Mouse (Mus musculus) retina, adult 2 months (tissue): ENCODE data around the gene Ccnyl1.

Experiments used
- DNase-seq: peaks from one replicate; pipeline ENCODE4 v3.0.0-alpha.2; 2012; ENCODE audit warnings: low read depth, low spot score

The Ccnyl1 gene

DNA sequence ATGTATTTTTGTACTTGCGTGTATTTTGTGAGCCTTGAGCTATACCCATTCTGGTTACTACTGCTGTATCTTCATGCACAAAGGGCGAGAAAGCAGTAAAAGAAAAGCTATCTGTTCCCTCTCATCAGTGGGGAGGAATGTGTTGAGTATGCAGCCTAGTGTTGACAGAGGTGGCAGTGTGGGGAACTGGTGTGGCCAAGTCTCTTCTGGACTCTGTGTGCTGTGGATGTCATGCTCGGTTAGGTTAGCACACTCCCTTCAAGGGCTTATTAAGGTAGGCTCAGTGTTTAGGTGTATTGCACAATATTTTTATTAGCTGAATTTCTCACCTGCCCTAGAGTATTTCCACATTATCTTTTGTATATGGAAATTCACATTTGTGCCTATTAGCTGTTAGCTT lies 11.5 kb downstream of the Ccnyl1 start:
- DNase-seq: no peak

DNA sequence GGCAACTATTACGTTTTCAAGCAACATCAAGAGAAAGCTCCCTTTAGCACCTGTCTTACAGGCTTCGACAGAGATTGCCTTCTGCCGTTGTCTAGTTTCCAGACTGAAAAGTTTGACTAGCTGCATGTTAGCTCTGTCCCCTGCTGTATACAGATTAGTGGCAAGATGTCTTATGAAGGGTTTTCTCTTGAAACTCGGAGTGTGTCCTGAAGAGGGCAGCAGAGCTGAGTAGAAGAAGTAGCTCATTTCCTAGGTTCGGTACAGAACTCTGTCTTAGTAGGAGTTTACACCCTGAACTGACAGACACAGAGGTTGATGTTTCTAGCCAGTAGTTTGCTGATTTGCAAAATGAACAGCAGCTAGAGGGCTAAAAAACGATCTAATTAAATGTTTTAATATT lies 15.0 kb downstream of the Ccnyl1 start:
- no peak for DNase-seq

DNA sequence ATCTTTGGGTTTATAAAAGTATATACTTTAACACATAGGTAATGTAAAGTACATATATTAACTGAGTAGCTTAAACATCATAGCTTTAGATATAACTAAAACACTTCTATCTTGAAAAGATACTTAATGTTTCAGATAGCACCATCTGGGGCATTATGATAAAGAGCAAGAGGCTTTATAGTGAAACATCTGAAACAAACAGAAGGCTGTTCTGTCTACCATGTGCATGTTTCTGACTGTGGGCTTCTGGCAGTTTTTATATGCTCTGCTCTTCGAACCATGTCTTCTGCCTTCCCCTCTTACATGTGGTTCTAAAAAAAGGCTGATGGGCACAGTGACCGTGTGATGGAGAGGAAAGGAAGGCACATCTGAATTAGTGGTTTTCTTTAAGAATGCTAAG lies 16.4 kb downstream of the Ccnyl1 start:
- DNase-seq: no peak

DNA sequence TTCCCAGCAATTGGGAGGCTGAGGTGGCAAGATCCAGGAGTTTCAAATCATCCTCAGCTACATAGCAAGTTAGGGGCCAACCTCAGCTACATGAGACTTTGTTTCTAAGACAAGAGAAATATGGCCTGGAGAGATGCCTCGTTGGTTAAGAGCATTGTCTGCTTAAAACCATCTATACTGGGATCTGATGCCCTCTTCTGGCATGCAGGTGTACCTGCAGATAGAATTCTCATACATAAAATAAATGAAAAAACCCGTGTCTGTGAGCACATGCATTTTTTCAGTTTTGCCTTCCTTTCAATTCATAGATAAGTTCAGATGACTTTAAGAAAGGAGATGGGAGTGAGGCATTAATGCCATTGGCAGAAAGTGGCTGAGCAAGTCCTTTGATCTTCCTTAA lies 19.6 kb downstream of the Ccnyl1 start:
- no peak for DNase-seq

DNA sequence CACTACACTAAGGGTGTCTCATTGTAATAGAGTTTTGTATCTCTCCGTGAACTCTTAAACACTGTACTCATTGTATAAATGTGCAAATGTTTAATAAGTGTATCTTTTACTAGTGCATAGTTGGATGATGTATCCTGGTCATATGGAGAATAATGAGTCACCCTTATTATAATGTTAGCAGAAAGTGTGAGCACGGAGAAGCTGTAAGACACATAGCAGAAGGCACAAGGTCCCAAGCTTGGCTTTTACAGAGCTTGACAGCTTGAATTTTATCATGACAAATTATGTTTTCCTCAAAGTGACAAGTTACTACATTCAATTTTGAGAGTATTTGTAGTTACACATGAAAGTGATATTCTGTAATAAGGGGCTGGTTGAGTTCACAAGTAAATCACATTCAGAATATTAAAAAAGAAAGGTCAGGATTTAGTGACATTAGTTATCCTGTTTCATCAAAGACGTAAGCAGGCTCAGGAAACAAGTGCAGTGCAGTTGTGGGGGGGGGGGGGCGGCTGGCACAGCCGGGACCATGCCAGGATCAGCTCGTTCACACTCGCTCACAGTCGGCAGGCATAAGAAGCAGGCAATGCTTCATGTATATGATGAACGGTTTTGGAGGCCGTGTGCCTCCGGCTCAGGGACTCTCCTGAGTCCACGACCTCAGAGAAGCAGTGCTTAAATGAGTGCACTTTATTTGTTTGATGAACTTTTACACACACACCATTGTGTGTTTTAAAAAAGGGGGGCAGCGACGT lies 21.9 kb downstream of the Ccnyl1 start:
- no peak for DNase-seq

DNA sequence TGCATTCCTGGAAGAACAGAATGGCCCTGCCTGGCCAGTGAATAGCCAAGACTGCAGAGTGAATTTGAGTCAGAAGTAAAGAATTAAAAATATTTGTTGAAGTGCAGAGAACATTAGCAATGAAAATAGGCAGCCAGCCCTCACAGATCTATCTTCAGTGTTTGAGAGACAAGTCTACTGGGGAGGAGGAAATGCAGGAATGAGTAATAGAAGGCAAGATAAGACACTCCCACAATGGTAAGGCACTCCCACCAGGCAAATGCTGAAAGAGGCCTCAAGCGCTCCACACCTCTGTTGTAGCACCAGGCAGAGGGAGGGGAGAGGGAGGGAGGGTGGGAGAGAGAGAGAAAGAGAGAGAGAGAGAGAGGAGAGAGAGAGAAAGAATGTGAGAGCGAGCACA lies 25.2 kb downstream of the Ccnyl1 start:
- DNase-seq: no peak

DNA sequence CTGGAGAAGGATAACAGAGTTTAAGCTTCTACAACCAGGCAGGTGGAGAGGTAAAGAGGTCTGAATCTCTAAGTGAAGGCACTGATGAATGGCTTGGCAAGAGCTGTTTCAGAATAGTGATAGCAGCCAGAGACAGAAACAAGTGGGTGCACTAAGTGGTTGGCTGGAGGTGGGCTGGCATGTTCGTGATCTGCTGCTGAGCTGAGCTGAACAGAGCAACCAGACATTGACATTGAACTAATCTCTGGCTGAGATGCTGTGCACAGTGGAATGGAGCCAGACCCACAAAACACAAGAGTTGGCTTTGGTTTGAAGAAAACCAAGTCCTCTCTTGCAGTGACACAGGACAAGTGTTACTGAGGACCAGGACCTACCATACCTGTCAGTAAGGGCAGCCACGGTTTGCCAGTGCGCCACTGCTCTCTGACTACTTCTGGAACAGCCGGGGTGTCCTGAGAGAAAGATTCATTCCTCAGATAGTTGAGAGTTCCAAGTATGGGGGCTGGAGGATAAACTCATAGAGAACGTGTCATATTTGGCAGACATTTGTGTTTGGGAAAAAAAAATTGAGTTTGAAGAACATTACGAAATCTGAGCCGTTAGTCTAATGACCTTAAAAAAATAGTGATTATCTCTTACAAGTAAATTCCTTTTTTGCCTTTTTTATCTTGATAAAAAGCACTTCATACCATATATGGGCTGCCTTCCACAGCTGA lies 26.5 kb downstream of the Ccnyl1 start:
- no peak for DNase-seq

DNA sequence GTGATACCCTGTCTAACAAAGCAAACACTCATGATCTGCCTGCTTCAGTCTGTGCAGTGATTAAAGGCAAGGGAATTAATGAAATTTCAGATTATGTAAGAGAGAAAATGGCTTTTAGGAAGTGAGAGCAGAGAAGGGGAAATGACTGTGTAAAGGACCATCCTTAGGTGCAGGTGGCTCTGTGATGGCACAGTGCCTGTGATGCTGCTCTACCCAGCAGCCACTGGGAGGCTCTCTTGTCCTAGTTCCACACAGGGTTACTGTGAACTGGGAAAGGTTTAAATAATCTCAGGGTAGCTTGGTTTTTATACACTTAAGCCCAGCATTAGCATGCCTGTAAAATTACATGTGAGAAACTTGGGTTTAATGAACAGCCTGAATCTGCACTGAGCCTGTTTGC lies 27.2 kb downstream of the Ccnyl1 start:
- DNase-seq: no peak

DNA sequence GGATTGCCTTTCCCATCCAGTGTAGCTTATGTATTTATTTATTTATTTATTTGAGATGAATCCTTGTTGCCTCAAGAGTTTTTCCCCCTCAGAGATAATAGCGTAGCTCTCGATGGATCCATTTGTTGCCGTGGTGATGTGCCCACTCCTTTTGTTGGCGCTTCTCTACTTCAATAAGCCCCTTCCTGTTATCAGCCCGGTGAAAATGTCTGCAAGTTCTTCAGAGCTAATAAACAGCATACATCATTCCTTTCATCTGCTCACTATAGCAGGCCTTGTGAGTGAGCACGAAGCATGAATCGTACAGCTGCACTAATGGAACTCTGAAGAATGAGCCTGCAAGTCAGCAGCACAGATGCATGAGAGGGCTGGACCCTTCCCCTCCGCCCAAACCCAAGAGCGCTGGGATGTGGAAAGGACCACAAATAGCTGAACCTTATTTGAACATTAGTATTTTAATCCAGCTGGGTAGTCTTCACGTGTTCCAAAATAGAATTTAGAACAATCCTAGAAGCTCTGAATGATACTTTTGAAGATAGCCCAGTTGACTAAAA lies 30.9 kb downstream of the Ccnyl1 start:
- DNase-seq: no peak

DNA sequence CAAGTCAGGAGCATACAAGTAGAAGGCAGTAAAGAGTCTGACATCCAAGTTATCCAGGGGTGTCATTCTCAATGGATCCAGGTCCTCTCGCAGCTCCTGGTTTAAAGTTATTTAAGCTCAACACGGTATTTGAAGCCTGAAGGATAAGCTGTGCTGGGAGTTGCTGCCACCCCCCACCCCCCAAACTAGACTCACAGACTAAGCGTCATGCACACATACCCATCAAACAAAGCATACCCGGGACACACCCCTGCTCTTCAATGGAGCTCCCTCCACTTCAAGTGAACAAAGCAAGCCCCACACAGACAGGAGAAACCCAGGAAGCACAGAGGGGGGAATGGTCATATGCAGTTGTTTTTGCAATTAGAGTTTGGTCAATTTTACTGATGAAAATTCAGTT lies 39.8 kb downstream of the Ccnyl1 start:
- DNase-seq: no peak

DNA sequence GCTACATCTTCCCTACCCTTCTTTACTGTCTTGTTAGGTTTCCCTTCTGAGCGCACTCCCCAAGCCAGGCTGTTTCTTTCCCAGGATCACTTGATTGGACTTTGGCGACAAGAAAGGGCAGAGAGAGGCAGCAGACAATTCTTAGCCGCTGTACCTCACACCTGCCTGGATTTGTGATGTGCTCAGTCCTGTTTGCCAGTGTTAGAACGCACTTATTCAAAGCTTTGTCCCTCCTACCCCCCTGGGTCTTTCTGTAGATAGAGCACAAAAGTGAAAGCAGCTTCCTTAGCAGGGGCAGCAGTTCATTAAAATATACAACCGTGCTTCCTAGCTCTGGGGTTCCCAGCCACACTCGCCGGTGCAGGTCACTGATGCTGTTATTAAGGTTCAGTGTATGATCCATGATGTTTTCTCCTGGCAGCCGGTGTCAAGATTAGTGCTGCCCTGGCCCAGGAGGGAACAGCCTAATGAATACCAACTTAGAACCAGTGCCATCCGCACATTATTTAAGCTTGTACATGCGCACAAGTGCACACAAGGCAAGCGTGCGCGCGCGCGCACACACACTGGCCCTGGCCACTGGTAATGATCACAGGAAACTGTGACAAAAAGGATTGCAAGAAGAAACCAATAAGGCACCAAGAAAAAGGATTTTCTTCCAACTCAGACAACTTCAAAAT lies 41.2 kb downstream of the Ccnyl1 start:
- no peak for DNase-seq

DNA sequence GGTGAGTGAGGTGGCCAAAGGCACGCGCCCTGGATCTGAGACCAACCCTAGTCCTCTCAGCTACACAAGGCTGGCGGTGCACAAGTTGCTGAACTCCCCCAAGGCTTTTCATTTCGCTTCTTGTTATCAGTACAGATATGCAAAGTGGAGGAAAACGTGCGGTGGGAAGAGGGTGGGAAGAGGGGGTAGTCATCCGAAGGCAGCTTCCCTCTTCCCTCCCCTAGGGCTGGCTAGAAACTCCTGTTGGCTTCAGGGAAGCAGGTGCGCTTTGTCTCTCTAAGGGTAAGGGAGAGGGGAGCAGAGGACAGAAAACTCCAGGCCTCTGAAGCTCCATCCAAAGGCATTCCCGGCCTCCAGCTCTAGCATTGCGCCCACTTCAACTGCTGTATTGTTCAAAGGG lies 41.9 kb downstream of the Ccnyl1 start:
- DNase-seq: no peak

DNA sequence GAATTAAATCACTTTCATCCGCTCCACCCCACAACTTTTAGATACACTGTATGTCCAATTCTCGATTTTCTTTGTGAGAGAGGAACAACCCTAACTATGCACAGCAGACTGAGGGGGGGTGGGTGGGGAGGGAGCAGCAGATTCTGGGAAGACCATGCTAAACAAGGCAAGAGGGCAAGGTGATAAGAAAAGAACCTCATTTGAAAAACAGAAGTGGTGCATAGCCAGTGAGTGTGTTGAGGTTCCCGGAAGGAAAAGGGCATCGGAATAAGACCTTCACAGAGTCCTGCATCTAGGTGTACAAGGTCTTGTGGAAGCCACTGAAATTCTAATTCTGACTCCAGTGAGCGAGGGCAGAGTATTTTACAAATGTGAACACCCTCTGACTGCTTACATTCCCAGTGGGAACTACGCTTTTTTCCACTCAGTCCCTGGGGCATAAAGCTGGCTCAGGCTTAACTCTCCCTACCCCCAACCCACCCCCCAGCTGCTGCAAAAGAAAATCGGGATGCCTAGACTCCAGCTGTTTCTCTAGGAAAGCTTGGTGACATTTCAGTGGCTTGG lies 42.5 kb downstream of the Ccnyl1 start:
- no peak for DNase-seq

DNA sequence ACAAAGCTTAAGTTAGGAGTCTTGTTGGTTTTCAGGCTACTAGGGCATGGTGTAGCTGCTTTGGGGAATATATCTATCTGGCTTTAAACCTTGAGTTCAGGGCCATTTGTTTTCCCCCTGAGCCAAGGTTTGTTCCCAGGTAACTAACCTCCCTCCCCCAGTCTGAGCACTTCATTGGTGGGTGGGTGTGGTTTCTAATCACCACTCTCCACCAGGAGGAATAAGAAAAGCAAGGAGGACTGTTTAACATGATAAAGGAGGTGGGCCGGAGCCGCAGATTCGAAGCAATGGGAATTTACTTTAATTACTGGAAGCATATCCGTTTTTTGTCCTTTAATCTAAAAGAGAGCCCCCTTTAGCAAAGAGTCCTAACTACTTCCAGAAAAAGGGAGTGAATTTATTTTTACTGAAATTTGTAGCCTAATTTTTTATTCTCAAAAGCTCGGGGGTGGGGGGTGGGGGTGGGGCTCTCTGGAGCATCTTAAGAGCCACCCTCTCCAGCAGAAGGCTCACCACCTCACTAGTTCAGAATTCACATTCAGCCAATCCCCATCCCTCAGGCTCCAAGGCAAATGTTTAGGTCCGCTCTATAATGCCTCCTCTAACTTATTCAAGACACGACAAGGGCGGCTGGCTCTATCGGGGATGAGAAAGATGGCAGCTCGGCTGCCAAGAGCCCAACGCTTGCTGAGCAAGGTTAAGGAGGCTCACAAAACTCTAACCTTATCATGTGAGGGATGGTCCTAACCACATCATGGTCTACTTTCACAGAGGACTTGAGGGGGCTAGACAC lies 43.4 kb downstream of the Ccnyl1 start:
- DNase-seq: no peak

DNA sequence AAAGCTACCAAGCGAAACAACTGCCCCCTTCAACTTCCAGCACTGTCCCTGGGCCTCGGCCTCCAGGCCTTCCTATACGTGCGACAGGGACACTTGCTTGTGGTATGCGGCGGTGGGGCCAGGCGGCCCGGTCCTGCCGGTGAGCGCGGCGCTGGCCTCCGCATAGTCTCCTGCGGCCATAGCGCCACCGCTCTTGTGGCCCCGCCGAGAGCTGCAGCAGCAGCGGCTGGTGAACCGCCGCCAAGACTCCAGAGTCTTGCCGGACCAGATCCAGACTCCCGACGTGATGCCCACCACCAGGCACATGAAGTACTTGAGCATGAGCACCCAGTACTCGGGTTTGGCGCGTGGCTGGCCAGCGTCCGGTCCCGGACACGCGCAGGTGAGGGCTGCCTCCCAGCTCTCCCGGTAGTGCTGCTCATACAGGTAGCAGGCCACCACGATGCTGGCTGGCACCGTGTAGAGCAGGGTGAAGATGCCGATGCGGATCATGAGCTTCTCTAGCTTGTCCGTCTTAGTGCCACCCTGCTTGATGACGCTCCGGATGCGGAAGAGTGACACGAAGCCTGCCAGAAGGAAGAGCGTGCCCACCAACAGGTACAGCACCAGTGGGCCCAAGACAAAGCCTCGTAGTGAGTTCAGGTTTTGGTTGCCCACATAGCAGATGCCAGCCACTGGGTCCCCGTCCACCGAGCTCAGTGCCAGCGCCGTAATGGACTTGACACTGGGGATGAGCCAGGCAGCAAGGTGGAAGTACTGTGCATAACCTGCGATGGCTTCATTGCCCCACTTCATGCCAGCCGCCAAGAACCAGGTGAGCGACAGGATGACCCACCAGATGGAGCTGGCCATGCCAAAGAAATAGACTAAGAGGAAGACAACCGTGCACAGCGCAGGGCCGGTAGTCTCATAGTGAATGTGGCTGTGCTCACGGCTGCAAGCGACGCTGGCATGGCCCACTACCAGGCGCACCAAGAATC lies 44.8 kb downstream of the Ccnyl1 start:
- no peak for DNase-seq

DNA sequence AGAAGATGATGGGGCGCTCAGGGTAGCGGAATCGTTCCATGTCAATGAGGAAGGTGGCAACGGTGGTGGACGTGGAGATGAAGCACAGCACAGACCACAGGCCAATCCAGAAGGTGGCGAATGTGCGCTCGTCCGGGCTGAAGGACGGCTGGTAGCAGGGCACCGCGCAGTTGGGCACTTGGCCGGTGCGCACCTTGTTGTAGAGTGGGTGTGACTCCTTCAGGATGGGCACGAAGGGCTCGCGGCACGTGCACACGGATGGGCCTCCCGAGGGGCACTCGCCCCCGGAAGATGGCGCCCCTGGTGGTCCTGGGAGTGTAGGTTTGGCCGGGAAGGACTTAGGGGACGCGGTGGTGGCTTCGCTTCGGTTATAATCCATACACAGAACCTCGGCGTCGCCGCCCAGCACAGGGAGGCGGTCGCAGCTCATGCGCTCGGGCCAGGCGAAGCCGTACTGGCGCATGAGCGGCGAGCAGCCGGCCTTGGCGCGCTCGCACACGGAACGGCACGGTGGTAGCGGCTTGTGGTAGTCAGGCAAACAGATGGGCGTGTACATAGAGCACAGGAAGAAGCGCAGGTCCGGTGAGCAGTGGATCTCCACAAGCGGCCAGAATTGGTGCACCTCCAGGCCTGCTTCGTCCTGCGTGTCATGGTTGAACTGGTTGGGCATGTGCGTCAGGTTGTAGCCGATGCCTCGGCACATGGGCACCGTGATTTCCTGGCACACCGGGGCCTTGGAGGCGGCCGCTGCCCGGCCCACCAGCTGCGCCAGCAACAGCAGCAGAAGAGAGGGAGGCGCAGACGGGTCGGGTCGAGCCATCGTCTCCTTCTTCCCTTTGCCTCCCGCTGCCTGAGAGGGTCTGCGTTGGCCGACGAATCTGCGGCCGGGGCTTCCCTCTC lies 45.8 kb downstream of the Ccnyl1 start:
- DNase-seq: no peak

DNA sequence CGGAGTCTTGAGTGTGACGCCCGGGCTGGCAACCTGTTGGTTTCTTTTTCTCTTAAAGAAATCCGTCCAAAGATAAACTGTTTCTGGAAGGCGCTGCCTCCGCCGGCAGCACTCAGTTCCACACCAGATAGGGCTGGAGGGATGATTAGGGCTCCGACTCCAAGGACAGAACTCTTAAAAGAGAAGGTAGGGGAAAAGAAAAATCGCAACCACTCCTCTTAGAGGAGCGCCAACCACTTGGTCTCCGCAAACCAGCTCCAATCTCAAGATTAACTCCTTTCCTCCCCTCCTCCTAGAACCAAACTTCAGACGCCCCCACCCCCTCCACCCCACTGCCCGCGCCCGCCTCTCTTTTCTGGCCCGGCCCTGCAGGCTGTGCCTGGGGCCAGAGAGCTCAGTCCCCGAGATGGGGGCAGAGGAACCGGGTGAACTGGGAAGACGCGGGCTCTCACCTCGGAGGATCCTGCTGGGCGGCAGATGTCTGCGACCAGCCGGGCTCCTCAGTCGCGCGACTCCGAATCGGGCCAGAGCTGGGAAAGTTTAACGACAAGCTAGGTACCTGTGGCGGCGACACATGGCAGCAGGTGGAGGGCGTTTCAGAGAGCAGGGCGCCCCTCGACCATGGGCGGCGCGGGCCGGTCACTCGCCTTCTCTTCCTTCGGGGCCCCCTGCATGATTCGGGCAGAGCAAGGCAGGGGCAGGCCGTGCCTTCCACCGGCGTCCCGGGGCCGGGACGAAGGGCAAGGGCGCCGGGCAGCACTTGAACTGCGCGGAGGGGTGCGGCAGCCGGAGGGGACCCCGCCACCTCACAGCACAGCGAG lies 46.6 kb downstream of the Ccnyl1 start:
- no peak for DNase-seq

DNA sequence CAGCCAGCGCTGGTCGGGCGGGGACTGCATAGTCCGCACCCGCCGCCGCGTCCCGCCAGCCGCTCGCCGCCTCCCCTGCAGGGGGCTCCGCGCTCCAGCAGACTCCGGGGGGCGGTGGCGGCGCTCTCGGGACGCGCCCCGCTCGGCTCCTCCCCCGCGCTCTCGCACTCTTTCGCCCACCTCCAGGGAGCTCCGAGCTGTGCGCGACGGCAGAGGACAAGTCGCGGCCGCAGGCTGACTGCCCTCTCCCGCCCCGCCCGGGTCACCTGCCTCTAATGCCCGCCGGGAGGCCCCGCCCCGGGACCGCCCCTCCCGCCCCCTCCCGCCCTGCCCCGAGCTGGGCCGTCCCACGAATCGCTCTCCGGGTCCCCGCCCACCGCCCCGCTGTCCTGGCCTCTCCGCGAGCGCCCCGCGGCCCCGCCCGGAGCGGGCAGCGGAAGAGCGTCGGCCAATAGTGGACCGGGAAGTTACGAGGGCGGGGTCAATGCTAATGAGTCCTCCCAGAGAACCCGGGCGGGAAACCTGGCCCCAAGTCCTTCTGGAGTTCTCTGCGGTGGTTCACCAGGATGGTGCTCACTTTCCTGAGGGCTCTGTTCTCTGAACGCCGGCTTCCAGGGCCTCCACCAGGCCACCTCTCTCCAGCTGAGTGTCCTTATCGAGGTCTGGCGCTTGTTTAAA lies 47.4 kb downstream of the Ccnyl1 start, which contains the start of gene Fzd5:
Gene Fzd5, minus strand, starts transcription at position 250 of the 678 bp plus-strand sequence.
- DNase-seq: peak; percentile 89
